Mouse (Mus musculus): ENCODE data around the gene Wbp1. TPM values are rescaled to one million over a fixed set of nuclear protein-coding genes. Genes with fewer than 3 reads are reported as not detected.
"Not testable (repeated sequence)": the region's sequence is repeated elsewhere in the genome, so short reads cannot be mapped to it uniquely, and the experiment has no call there.

The Wbp1 gene
- polyA plus RNA-seq, 1 experiment from 2014 or later, result 50.3 TPM

DNA sequence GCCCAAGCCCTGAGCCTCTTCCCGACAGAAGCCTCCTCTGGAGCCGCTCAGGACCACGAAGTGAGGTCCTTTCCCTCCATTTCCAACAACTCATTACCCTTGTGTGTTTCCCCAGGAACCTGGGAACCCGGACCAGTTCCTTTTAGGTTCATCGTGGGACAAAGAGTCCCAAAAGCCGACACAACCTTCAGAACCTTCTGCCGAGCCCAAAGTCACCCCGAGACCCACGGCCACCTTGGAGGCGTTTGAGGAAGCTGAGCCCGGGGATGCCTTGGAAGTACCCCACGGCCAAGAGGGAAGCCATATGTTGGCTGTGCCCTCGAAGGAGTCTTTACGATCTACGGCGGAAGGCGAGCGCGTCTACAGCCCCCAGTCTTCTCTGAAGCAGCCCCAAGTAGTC is 40.1 kb upstream of the Wbp1 start:
- no peak for ATAC-seq (replicated peaks; ENCODE audit: low FRiP score)
- peak overlapping the region; percentile 48 for H3K4me3 ChIP-seq (ENCODE audit: low read depth, low read length)
- WGBS, result 6% methylated on average over 19 of the region's 19 CpGs
- no peak overlapping the region for H3K27ac ChIP-seq (ENCODE audit: low read depth, low read length)
- peak; percentile 45 for DNase-seq (ENCODE audit: low spot score)
- no peaks in the 10 kb centered on the region for H3K9me3 ChIP-seq (ENCODE audit: control insufficient read depth, low read length)
- peaks cover 10% of the 10 kb centered on the region for H3K4me1 ChIP-seq (replicated peaks; ENCODE audit: control insufficient read depth, insufficient read depth, low read length)
- H3K4me2 ChIP-seq, result peak overlapping the region; percentile 77
- peaks cover 24% of the 10 kb centered on the region for H3K27me3 ChIP-seq (replicated peaks; ENCODE audit: control insufficient read depth, insufficient read depth, low read length)
- H3K9ac ChIP-seq (ENCODE audit: low read depth, low read length), result no peak overlapping the region
- no peaks in the 10 kb centered on the region for H3K36me3 ChIP-seq (ENCODE audit: control insufficient read depth, insufficient read depth, low read length)

- not testable (repeated sequence) for H3K9ac ChIP-seq (ENCODE audit: low read depth, low read length); H3K4me2 ChIP-seq; H3K36me3 ChIP-seq (ENCODE audit: control insufficient read depth, insufficient read depth, low read length); H3K9me3 ChIP-seq (ENCODE audit: control insufficient read depth, low read length); H3K4me3 ChIP-seq (ENCODE audit: low read depth, low read length); H3K27ac ChIP-seq (ENCODE audit: low read depth, low read length); DNase-seq (ENCODE audit: low spot score); ATAC-seq (replicated peaks; ENCODE audit: low FRiP score)
- WGBS, result 20% methylated on average over 3 of the region's 3 CpGs
- Histone ChIP-seq H3K27me3 (replicated peaks; ENCODE audit: control insufficient read depth, insufficient read depth, low read length) (peaks cover 38% of the 10 kb centered on the region), H3K4me1 (replicated peaks; ENCODE audit: control insufficient read depth, insufficient read depth, low read length) (peaks cover 10% of the 10 kb centered on the region; the same call in 1 of the 2 replicates)
Observed at GRCm38 (mm10) chr6:83159456-83159855, 38.1 kb upstream of the Wbp1 start.

DNA sequence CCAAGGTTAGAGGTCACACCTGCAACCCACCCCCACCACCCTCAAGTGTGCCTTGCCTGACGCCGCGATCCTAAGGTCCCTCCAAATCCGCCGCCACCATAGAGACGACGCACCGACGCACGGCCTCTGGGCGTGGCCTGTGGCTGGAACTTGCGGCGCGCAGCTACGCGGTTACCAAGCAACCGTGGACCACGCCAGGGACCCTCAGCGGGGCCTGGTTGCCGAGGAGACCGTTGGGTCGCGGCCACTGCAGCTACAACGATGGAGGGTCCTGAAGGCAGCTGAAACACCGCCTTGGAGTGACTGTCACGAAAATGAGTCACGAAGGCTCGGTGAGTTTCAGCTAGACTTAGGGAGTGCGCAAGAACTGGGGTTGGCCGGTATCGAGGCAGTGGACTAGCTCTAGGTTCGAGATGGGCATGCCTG is 34.9 kb upstream of the Wbp1 start, which contains the start of the genes Wdr54 and 1700003E16Rik:
TSS of gene Wdr54 (minus strand) at position 139 of the 426 bp plus-strand sequence.
TSS of gene 1700003E16Rik (plus strand) at position 146 of the 426 bp plus-strand sequence.
- peak within 1 kb of the TSS; percentile 52 for H3K9ac ChIP-seq (ENCODE audit: low read depth, low read length)
- peak within 1 kb of the TSS; percentile 39 for H3K4me3 ChIP-seq (ENCODE audit: low read depth, low read length)
- no peaks in the 10 kb centered on the region for H3K9me3 ChIP-seq (ENCODE audit: control insufficient read depth, low read length)
- WGBS, result 2% methylated on average over 32 of the region's 32 CpGs
- DNase-seq (ENCODE audit: low spot score) (peak; percentile 75), ATAC-seq (replicated peaks; ENCODE audit: low FRiP score) (peak; percentile 68; the same call in 1 of the 2 replicates)
- peaks cover 8% of the 10 kb centered on the region; the same call in 1 of the 2 replicates for H3K4me1 ChIP-seq (replicated peaks; ENCODE audit: control insufficient read depth, insufficient read depth, low read length)
- no peak within 1 kb of the TSS for H3K27ac ChIP-seq (ENCODE audit: low read depth, low read length)
- H3K27me3 ChIP-seq (replicated peaks; ENCODE audit: control insufficient read depth, insufficient read depth, low read length), result peaks cover 33% of the 10 kb centered on the region
- H3K4me2 ChIP-seq, result peak within 1 kb of the TSS; percentile 87
- 0 out of 2 replicates have a peak, but pooled peaks cover 3% of the 10 kb centered on the region for H3K36me3 ChIP-seq (ENCODE audit: control insufficient read depth, insufficient read depth, low read length)

DNA sequence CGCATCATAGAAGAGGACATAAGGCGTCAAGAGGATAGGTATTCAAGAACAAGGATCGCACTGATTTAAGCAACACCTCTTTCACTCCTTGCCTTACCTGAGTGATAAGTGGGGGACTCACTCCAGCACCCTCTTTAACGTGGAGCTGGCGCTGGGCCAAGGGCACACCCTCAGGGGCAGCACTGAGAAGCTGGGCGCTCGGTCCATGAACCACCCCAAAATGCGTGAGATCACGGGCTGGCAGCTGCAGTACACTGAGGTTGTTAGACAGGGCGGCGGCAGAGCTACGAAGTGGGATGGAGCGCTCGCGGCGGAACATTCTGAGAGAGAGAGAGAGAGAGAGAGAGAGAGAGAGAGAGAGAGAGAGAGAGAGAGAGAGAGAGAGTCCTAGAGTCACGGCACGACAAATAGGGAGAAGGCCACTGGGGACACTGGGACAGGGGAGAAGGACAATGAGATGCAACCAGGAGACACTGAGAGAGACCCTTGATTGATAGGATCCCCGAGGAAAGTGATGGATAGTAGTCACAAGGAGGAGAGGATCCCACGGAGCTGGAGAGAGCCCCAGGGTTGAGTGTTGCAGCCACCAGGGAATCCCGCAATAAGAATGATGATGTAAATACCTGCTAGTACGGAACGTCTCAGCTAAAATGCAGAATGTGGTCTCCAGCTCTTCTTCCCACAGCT is 34.3 kb upstream of the Wbp1 start:
- H3K4me3 ChIP-seq (ENCODE audit: low read depth, low read length), result peak overlapping the region; percentile 39
- peaks cover 28% of the 10 kb centered on the region for H3K27me3 ChIP-seq (replicated peaks; ENCODE audit: control insufficient read depth, insufficient read depth, low read length)
- peak overlapping the region; percentile 52 for H3K9ac ChIP-seq (ENCODE audit: low read depth, low read length)
- no peak overlapping the region for H3K27ac ChIP-seq (ENCODE audit: low read depth, low read length)
- H3K4me2 ChIP-seq, result peak overlapping the region; percentile 87
- no peaks in the 10 kb centered on the region for H3K9me3 ChIP-seq (ENCODE audit: control insufficient read depth, low read length)
- DNase-seq (ENCODE audit: low spot score), result no peak
- H3K4me1 ChIP-seq (replicated peaks; ENCODE audit: control insufficient read depth, insufficient read depth, low read length), result peaks cover 10% of the 10 kb centered on the region; the same call in 1 of the 2 replicates
- WGBS, result 12% methylated on average over 23 of the region's 23 CpGs
- no peak for ATAC-seq (replicated peaks; ENCODE audit: low FRiP score)
- H3K36me3 ChIP-seq (ENCODE audit: control insufficient read depth, insufficient read depth, low read length), result 0 out of 2 replicates have a peak, but pooled peaks cover 3% of the 10 kb centered on the region

- no peak overlapping the region for H3K4me3 ChIP-seq (ENCODE audit: low read depth, low read length)
- no peak overlapping the region; the same call in 1 of the 2 replicates for H3K9ac ChIP-seq (ENCODE audit: low read depth, low read length)
- ATAC-seq (replicated peaks; ENCODE audit: low FRiP score), result no peak
- no peaks in the 10 kb centered on the region for H3K9me3 ChIP-seq (ENCODE audit: control insufficient read depth, low read length)
- H3K36me3 ChIP-seq (ENCODE audit: control insufficient read depth, insufficient read depth, low read length), result 0 out of 2 replicates have a peak, but pooled peaks cover 3% of the 10 kb centered on the region
- no peak overlapping the region for H3K27ac ChIP-seq (ENCODE audit: low read depth, low read length)
- H3K4me1 ChIP-seq (replicated peaks; ENCODE audit: control insufficient read depth, insufficient read depth, low read length), result peaks cover 10% of the 10 kb centered on the region; the same call in 1 of the 2 replicates
- no peak for DNase-seq (ENCODE audit: low spot score)
- no peak overlapping the region for H3K4me2 ChIP-seq
- H3K27me3 ChIP-seq (replicated peaks; ENCODE audit: control insufficient read depth, insufficient read depth, low read length), result peaks cover 24% of the 10 kb centered on the region
- 66% methylated on average over 5 of the region's 5 CpGs for WGBS
Observed at GRCm38 (mm10) chr6:83153485-83153884, 32.1 kb upstream of the Wbp1 start.

DNA sequence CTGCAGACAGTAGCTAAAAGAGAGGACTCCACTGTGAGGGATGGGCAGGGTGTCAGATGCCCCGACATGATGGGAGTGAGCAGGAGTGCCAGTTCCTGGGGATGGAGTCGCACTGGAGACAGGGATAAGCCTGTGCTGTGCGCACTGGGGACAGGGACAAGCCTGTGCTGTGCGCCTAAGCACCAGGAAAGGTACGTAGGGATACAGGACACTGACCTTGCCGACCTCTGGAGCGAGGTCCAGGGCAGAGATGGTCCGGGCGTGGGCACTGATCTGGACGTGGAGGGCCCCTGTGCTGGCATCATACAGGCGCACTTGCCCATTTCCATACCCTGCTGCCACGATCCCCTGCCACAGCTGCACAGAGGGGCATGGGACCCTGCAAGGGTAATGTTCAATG is 31.7 kb upstream of the Wbp1 start:
- H3K4me3 ChIP-seq (ENCODE audit: low read depth, low read length), result no peak overlapping the region
- H3K36me3 ChIP-seq (ENCODE audit: control insufficient read depth, insufficient read depth, low read length), result peaks cover 3% of the 10 kb centered on the region; the same call in 1 of the 2 replicates
- no peak overlapping the region for H3K9ac ChIP-seq (ENCODE audit: low read depth, low read length)
- H3K27ac ChIP-seq (ENCODE audit: low read depth, low read length), result no peak overlapping the region
- H3K4me2 ChIP-seq, result no peak overlapping the region
- DNase-seq (ENCODE audit: low spot score) (no peak), ATAC-seq (replicated peaks; ENCODE audit: low FRiP score) (no peak)
- peaks cover 24% of the 10 kb centered on the region for H3K27me3 ChIP-seq (replicated peaks; ENCODE audit: control insufficient read depth, insufficient read depth, low read length)
- H3K9me3 ChIP-seq (ENCODE audit: control insufficient read depth, low read length), result no peaks in the 10 kb centered on the region
- 88% methylated on average over 12 of the region's 12 CpGs for WGBS
- H3K4me1 ChIP-seq (replicated peaks; ENCODE audit: control insufficient read depth, insufficient read depth, low read length), result peaks cover 10% of the 10 kb centered on the region; the same call in 1 of the 2 replicates

- no peak overlapping the region for H3K9ac ChIP-seq (ENCODE audit: low read depth, low read length)
- 33% methylated on average over 8 of the region's 8 CpGs for WGBS
- no peak for DNase-seq (ENCODE audit: low spot score)
- H3K27ac ChIP-seq (ENCODE audit: low read depth, low read length), result no peak overlapping the region
- H3K27me3 ChIP-seq (replicated peaks; ENCODE audit: control insufficient read depth, insufficient read depth, low read length), result peaks cover 24% of the 10 kb centered on the region
- peaks cover 10% of the 10 kb centered on the region; the same call in 1 of the 2 replicates for H3K4me1 ChIP-seq (replicated peaks; ENCODE audit: control insufficient read depth, insufficient read depth, low read length)
- H3K4me3 ChIP-seq (ENCODE audit: low read depth, low read length), result no peak overlapping the region
- H3K4me2 ChIP-seq, result no peak overlapping the region
- H3K36me3 ChIP-seq (ENCODE audit: control insufficient read depth, insufficient read depth, low read length), result peaks cover 8% of the 10 kb centered on the region; the same call in 1 of the 2 replicates
- no peak for ATAC-seq (replicated peaks; ENCODE audit: low FRiP score)
- no peaks in the 10 kb centered on the region for H3K9me3 ChIP-seq (ENCODE audit: control insufficient read depth, low read length)
Observed at GRCm38 (mm10) chr6:83151721-83152120, 30.4 kb upstream of the Wbp1 start.

DNA sequence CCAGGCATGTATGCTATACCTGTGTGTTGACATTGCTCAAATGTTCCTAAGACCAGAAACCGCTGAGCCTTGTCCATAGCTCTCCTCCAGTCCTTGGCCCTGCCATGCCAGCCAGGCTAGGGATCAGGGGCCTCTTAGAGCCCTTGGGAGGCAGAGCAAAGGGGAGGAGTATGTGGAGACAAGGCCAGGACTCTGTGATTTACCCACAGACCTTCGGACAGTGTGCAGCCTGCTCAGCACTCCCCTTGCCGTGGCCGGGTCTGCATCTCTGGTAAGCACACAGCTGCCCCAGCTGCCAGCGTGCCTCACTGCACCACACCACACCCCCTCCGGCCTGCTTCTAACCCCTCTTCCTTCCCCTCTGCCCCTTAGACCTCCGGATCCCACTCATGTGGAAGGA is 25.9 kb upstream of the Wbp1 start:
- peaks cover 5% of the 10 kb centered on the region for H3K4me1 ChIP-seq (replicated peaks; ENCODE audit: control insufficient read depth, insufficient read depth, low read length)
- no peak overlapping the region for H3K9ac ChIP-seq (ENCODE audit: low read depth, low read length)
- ATAC-seq (replicated peaks; ENCODE audit: low FRiP score) (no peak), DNase-seq (ENCODE audit: low spot score) (no peak)
- H3K4me2 ChIP-seq, result no peak overlapping the region
- no peak overlapping the region for H3K27ac ChIP-seq (ENCODE audit: low read depth, low read length)
- H3K27me3 ChIP-seq (replicated peaks; ENCODE audit: control insufficient read depth, insufficient read depth, low read length), result peaks cover 9% of the 10 kb centered on the region
- peaks cover 5% of the 10 kb centered on the region; the same call in 1 of the 2 replicates for H3K36me3 ChIP-seq (ENCODE audit: control insufficient read depth, insufficient read depth, low read length)
- no peaks in the 10 kb centered on the region for H3K9me3 ChIP-seq (ENCODE audit: control insufficient read depth, low read length)
- H3K4me3 ChIP-seq (ENCODE audit: low read depth, low read length), result no peak overlapping the region
- WGBS, result 60% methylated on average over 7 of the region's 7 CpGs
